Mouse (Mus musculus) thymus, postnatal 10 days (tissue): ENCODE data around the gene Gm3159.
"Not testable (repeated sequence)": the region's sequence is repeated elsewhere in the genome, so short reads cannot be mapped to it uniquely, and the experiment has no call there.

Experiments used
- DNase-seq, 2 experiments: peaks; one replicate each; pipeline ENCODE4 v3.0.0; 2021; ENCODE audit warnings: low spot score in 2 of 2

Gm3159 gene

GRCm38 (mm10) chr14:4397226-4397625, at the start of gene Gm3159:
Gm3159 (plus strand) TSS chr14:4397526.
- DNase-seq, result not testable (repeated sequence)

DNA sequence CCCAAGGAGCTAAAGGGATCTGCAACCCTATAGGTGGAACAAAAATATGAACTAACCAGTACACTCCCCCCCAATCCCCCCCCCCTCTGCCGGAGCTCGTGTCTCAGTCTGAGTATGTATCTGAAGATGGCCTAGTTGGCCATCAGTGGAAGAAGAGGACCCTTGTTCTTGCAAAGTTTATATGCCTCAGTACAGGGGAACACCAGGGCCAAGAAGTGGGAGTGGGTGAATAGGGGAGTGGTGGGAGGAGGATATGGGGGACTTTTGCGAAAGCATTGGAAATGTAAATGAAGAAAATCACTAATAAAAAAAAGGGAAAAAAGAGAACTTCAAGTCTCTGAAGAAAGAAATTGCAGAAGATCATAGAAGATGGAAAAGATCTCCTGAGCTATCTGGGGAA, 28.3 kb upstream of the Gm3159 start:
- DNase-seq, result not testable (repeated sequence)

DNA sequence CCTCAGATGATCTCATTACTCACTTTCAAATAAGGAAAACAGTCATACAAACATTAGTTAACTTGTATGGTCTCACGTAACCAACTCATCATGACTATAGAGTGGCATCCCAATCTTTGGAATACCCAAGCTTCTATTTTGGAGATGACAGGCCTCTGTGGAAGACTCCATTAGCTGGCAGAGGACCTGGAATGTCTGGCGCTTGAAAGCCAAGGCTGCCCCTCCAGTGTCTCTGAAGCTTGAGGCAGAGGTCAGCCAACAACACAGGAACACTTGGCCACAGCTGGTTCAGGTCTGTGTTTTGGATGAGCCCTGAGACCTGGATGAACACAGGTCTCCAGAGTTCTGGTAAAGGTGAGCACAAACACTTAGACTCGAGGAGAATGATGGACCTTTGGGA, 27.6 kb upstream of the Gm3159 start:
- not testable (repeated sequence) for DNase-seq

DNA sequence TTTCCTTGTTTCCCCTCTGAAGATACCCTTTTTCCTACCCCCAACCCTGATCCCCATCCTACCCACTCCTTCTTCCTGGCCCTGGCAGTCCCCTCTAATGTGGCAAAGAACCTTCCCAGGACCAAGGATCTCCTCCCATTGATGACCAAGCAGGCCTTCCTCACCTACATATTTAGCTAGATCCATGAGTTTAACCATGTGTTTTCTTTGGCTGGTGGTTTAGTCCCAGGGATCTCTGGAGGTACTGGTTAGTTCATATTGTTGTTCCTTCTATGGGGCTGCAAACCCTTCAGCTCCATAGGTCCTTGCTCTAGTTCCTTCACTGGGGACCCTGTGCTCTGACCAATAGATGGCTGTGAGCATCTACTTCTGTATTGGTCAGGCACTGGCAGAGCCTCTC, 19.5 kb upstream of the Gm3159 start:
- DNase-seq, result not testable (repeated sequence)

DNA sequence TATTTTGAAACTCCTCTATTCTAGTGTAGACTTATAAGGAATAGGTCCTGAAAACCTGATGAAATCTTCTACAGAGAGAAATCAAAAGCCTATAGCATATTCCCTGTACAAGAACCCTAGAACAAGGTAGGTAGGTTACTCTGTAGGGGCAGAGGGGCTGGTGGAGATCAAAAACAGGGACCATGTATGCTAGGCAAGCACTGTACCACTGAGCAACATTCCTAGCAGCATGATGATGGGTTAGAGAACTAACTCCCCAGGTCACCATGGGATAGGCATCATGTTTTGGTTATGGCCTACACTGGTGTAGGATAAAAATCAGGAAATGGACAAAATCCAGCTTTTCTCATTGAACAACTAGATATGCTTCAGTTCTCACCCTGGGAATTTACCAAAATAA, 11.7 kb upstream of the Gm3159 start:
- DNase-seq, result not testable (repeated sequence)

- not testable (repeated sequence) for DNase-seq
Observed at GRCm38 (mm10) chr14:4392841-4393530, 4.3 kb upstream of the Gm3159 start.

DNA sequence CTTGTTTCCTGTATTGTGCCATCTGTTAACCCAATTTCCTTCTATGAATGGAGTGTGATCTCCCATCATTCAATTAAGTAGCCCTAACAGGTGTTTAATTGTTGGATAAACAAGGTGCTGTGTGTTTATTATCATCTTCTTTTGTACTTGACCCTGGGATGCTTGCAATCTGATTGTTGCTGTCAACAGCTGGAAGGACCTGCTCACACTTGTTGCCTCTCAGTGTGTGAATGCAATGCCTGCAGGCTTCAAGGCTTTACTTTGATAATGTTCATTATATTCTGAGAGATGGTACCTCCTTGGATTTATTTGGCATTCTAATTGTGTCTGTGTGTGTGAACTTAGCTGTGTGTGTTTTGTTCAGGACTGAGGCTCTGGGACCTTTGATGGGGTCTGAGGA, 1.3 kb downstream of the Gm3159 start:
- DNase-seq, result not testable (repeated sequence)

GRCm38 (mm10) chr14:4400115-4400789, 2.9 kb downstream of the Gm3159 start:
- DNase-seq, result peak in 1 of 2 experiments; percentile 5

DNA sequence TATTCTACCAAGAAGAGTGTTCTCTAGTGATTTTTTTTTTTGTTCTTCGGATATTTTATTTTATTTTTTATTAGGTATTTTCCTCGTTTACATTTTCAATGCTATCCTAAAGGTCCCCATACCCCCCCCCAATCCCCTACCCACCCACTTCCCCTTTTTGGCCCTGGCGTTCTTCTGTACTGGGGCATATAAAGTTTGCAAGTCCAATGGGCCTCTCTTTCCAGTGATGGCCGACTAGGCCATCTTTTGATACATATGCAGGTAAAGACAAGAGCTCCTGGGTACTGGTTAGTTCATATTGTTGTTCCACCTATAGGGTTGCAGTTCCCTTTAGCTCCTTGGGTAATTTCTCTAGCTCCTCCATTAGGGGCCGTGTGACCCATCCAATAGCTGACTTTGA, 3.9 kb downstream of the Gm3159 start:
- DNase-seq, result not testable (repeated sequence)

- not testable (repeated sequence) for DNase-seq
Observed at GRCm38 (mm10) chr14:4403840-4404239, 6.5 kb downstream of the Gm3159 start.

GRCm38 (mm10) chr14:4409939-4410338, 12.6 kb downstream of the Gm3159 start:
- DNase-seq, result not testable (repeated sequence)

DNA sequence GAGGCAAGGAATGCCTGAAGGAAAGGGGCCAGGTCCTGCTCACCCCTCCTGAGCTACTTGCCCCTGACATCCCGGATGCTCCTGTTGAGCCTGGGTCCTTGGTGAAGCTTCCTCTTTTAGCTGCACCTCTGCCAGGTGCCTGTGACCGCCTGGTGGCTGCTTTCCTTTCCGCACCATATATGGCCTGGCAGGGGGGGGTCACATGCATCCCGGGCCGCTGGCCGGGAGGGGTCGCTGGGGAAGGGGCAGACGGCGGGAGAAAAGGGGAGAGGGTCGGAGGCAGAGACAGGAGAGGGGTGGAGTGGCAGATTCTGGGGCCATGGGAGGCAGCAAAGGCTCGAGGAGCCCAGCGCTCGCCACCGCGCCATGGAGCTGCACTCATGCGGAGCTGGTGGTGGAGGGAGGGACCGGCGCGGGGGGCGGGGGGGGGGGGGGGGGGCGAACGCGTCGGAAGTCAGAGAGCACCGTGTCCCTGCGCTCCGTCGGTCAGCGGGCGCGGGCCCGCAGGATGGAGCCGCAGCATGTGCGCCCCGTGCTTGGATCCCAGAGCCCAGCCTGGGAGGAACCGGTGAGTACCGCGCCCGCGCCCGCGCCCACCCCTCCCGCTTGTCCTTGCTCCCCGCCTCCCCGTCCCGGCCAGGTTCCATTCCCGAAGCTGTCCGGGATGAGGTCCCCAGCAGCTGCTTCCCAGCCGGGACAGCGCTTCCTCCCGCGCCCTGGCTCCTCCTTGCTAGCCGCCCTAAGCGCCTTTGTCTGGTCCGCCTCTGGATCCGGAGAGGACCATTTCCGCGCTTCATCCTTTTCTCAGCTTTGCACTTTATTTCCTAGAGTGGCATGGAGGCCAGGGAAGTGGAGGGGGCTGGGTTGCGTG, 17.9 kb downstream of the Gm3159 start, which contains the start of gene Gm3164:
Gm3164 (plus strand) TSS at position 484 of the 871 bp plus-strand sequence.
- DNase-seq, result peak; percentile 16 to 22

- DNase-seq, result not testable (repeated sequence)
Observed at GRCm38 (mm10) chr14:4430692-4431091, 33.4 kb downstream of the Gm3159 start, which contains the start of gene Gm3173. Gm3173 (plus strand) TSS chr14:4430992.
